Mouse (Mus musculus): Measurements from ENCODE around the gene Srd5a1. TPM values are rescaled to one million over a fixed set of nuclear protein-coding genes. Genes with fewer than 3 reads are reported as not detected.

The Srd5a1 gene
- polyA plus RNA-seq, 1 experiment from 2014 or later, result 4.7 TPM

- 0 out of 2 replicates have a peak, but pooled peaks cover 2% of the 10 kb centered on the region for H3K4me1 ChIP-seq (ENCODE audit: insufficient read depth)
- no peak overlapping the region for H3K4me2 ChIP-seq (ENCODE audit: low read depth, low read length)
- H3K9me3 ChIP-seq (ENCODE audit: low read length), result no peaks in the 10 kb centered on the region
- no peak for DNase-seq
- no peaks in the 10 kb centered on the region for H3K27me3 ChIP-seq (ENCODE audit: insufficient read depth, low read length)
- TF ChIP-seq CTCF (IDR thresholded peaks at IDR 0.05; ENCODE audit: low read depth), result no peak
- TF ChIP-seq EP300 (IDR thresholded peaks at IDR 0.05; ENCODE audit: low read depth), result no peak
- H3K27ac ChIP-seq (ENCODE audit: low read depth), result no peak overlapping the region
- 64% methylated on average over 6 of the region's 6 CpGs for WGBS (ENCODE audit: insufficient replicate concordance)
- no peaks in the 10 kb centered on the region for H3K36me3 ChIP-seq (replicated peaks; ENCODE audit: insufficient read depth, low read length)
- H3K4me3 ChIP-seq (ENCODE audit: low read depth, low read length), result no peak overlapping the region
- peak; percentile 70 for ATAC-seq
- no peak overlapping the region for H3K9ac ChIP-seq (replicated peaks)
Measured at GRCm38 (mm10) chr13:69588263-69588662, 23.0 kb downstream of the Srd5a1 start.

GRCm38 (mm10) chr13:69587849-69588248 lies 23.4 kb downstream of the Srd5a1 start:
- Histone ChIP-seq H3K4me2 (ENCODE audit: low read depth, low read length) (no peak overlapping the region), H3K4me1 (ENCODE audit: insufficient read depth) (0 out of 2 replicates have a peak, but pooled peaks cover 2% of the 10 kb centered on the region), H3K27me3 (ENCODE audit: insufficient read depth, low read length) (no peaks in the 10 kb centered on the region), H3K9me3 (ENCODE audit: low read length) (no peaks in the 10 kb centered on the region), H3K36me3 (replicated peaks; ENCODE audit: insufficient read depth, low read length) (no peaks in the 10 kb centered on the region), H3K27ac (ENCODE audit: low read depth) (no peak overlapping the region), H3K4me3 (ENCODE audit: low read depth, low read length) (no peak overlapping the region), H3K9ac (replicated peaks) (no peak overlapping the region)
- no peak for ATAC-seq
- TF ChIP-seq EP300 (IDR thresholded peaks at IDR 0.05; ENCODE audit: low read depth) (no peak), CTCF (IDR thresholded peaks at IDR 0.05; ENCODE audit: low read depth) (no peak)
- WGBS (ENCODE audit: insufficient replicate concordance), result 48% methylated on average over 3 of the region's 3 CpGs
- no peak for DNase-seq

GRCm38 (mm10) chr13:69586337-69586736 lies 24.9 kb downstream of the Srd5a1 start:
- ATAC-seq, result no peak
- H3K4me1 ChIP-seq (ENCODE audit: insufficient read depth), result 0 out of 2 replicates have a peak, but pooled peaks cover 2% of the 10 kb centered on the region
- WGBS (ENCODE audit: insufficient replicate concordance), result 71% methylated on average over 10 of the region's 10 CpGs

GRCm38 (mm10) chr13:69585828-69586227 lies 25.4 kb downstream of the Srd5a1 start:
- ATAC-seq (no peak), DNase-seq (no peak)
- Histone ChIP-seq H3K36me3 (replicated peaks; ENCODE audit: insufficient read depth, low read length) (no peaks in the 10 kb centered on the region), H3K4me3 (ENCODE audit: low read depth, low read length) (no peak overlapping the region), H3K9me3 (ENCODE audit: low read length) (no peaks in the 10 kb centered on the region), H3K9ac (replicated peaks) (no peak overlapping the region), H3K4me2 (ENCODE audit: low read depth, low read length) (no peak overlapping the region), H3K27ac (ENCODE audit: low read depth) (no peak overlapping the region), H3K27me3 (ENCODE audit: insufficient read depth, low read length) (no peaks in the 10 kb centered on the region), H3K4me1 (ENCODE audit: insufficient read depth) (0 out of 2 replicates have a peak, but pooled peaks cover 2% of the 10 kb centered on the region)
- WGBS (ENCODE audit: insufficient replicate concordance), result 52% methylated on average over 6 of the region's 6 CpGs
- no peak for TF ChIP-seq EP300 (IDR thresholded peaks at IDR 0.05; ENCODE audit: low read depth)
- no peak for TF ChIP-seq CTCF (IDR thresholded peaks at IDR 0.05; ENCODE audit: low read depth)

More at GRCm38 (mm10) chr13:69586337-69586736, 24.9 kb downstream of the Srd5a1 start:
- Histone ChIP-seq H3K27ac (ENCODE audit: low read depth) (no peak overlapping the region), H3K4me2 (ENCODE audit: low read depth, low read length) (no peak overlapping the region), H3K9ac (replicated peaks) (no peak overlapping the region), H3K36me3 (replicated peaks; ENCODE audit: insufficient read depth, low read length) (no peaks in the 10 kb centered on the region), H3K9me3 (ENCODE audit: low read length) (no peaks in the 10 kb centered on the region), H3K4me3 (ENCODE audit: low read depth, low read length) (no peak overlapping the region), H3K27me3 (ENCODE audit: insufficient read depth, low read length) (no peaks in the 10 kb centered on the region)
- TF ChIP-seq CTCF (IDR thresholded peaks at IDR 0.05; ENCODE audit: low read depth) (no peak), EP300 (IDR thresholded peaks at IDR 0.05; ENCODE audit: low read depth) (no peak)
- no peak for DNase-seq

- Histone ChIP-seq H3K9me3 (ENCODE audit: low read length) (no peaks in the 10 kb centered on the region), H3K27ac (ENCODE audit: low read depth) (no peak overlapping the region), H3K36me3 (replicated peaks; ENCODE audit: insufficient read depth, low read length) (no peaks in the 10 kb centered on the region), H3K4me3 (ENCODE audit: low read depth, low read length) (no peak overlapping the region), H3K9ac (replicated peaks) (no peak overlapping the region), H3K4me2 (ENCODE audit: low read depth, low read length) (no peak overlapping the region), H3K4me1 (ENCODE audit: insufficient read depth) (0 out of 2 replicates have a peak, but pooled peaks cover 2% of the 10 kb centered on the region), H3K27me3 (ENCODE audit: insufficient read depth, low read length) (no peaks in the 10 kb centered on the region)
- TF ChIP-seq EP300 (IDR thresholded peaks at IDR 0.05; ENCODE audit: low read depth) (no peak), CTCF (IDR thresholded peaks at IDR 0.05; ENCODE audit: low read depth) (no peak)
- ATAC-seq, result no peak
- no peak for DNase-seq
- 84% methylated on average over 6 of the region's 6 CpGs for WGBS (ENCODE audit: insufficient replicate concordance)
Measured at GRCm38 (mm10) chr13:69583591-69583990, 27.7 kb downstream of the Srd5a1 start.

GRCm38 (mm10) chr13:69582411-69582810 lies 28.8 kb downstream of the Srd5a1 start:
- ATAC-seq (no peak), DNase-seq (no peak)
- no peaks in the 10 kb centered on the region for H3K9me3 ChIP-seq (ENCODE audit: low read length)
- no peak overlapping the region for H3K27ac ChIP-seq (ENCODE audit: low read depth)
- H3K4me1 ChIP-seq (ENCODE audit: insufficient read depth), result no peaks in the 10 kb centered on the region
- 75% methylated on average over 6 of the region's 6 CpGs for WGBS (ENCODE audit: insufficient replicate concordance)
- no peak overlapping the region for H3K4me3 ChIP-seq (ENCODE audit: low read depth, low read length)
- no peak overlapping the region for H3K4me2 ChIP-seq (ENCODE audit: low read depth, low read length)
- no peak overlapping the region for H3K9ac ChIP-seq (replicated peaks)
- TF ChIP-seq EP300 (IDR thresholded peaks at IDR 0.05; ENCODE audit: low read depth) (no peak), CTCF (IDR thresholded peaks at IDR 0.05; ENCODE audit: low read depth) (no peak)
- H3K36me3 ChIP-seq (replicated peaks; ENCODE audit: insufficient read depth, low read length), result no peaks in the 10 kb centered on the region
- no peaks in the 10 kb centered on the region for H3K27me3 ChIP-seq (ENCODE audit: insufficient read depth, low read length)
